Mouse (Mus musculus) 3134 (cell line): ENCODE data around the gene Wipf3.

ENCODE experiments used
- DNase-seq: peaks from one replicate; pipeline ENCODE4 v3.0.0-alpha.2; 2011; ENCODE audit warnings: low spot score; ENCODE audit not compliant: insufficient read length; ENCODE audit errors: extremely low read depth

Gene Wipf3

GRCm38 (mm10) chr6:54472846-54473715 lies 43.7 kb downstream of the Wipf3 start:
- no peak for DNase-seq

DNA sequence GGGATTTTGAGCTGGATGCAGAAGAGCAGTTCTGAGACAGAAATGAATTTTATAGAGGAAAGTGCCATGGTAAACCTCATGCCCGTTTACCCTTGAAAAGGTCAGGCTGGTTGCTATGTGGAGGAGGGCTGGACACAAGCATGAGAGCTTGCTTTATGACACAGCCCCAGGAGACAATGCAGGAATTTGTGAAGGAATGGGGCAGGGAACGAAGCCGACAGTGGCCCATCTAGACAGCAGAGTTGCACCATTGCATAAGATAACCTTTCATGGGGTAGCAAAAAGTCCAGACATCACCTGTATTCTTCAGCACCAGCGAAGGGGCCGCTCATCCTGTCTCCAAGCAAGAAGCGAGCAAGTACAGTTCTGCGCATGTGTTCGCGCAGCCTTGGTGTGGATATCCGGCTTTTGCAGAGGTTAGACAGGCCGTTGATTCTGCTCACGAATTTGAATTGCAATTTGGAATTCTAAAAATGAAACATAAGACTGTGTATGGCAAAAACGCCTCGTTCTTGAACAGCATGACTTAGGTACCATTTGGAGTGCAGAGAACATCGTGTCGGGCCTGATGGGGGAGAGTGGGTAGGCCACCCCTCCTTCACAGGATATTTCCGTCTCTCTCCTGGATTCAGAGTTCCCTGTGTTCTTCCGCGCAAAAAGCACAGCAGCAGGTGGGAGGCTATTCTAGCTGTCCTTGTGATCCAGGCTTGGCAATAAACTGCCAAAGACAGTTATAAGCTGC lies 46.7 kb downstream of the Wipf3 start:
- DNase-seq: no peak

- DNase-seq: no peak
These were observed 49.4 kb downstream of the Wipf3 start for GRCm38 (mm10) chr6:54478646-54479324.

GRCm38 (mm10) chr6:54481390-54482112 lies 52.1 kb downstream of the Wipf3 start:
- no peak for DNase-seq

DNA sequence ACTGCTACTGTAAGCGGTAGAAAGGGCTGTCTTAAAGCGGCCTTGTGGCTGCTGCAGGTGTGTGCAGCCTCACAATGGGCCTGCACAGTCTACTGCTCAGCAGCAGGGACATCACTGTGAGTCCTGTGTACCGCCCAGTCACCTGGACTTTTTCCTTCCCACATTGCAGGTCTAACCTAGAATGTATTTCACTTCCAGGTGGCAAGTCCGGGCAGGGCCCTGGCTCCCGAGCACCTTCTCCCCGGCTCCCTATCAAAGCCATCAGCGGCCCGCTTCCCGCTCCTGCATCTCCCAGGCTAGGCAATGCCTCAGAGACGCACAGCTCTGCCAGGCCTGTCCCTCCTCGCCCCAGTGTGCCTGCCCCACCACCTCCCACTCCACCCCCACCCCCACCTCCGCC lies 55.6 kb downstream of the Wipf3 start:
- DNase-seq: no peak

- no peak for DNase-seq
These were observed 56.1 kb downstream of the Wipf3 start for GRCm38 (mm10) chr6:54485435-54485901.

- DNase-seq: no peak
These were observed 56.7 kb downstream of the Wipf3 start for GRCm38 (mm10) chr6:54485973-54486569.

DNA sequence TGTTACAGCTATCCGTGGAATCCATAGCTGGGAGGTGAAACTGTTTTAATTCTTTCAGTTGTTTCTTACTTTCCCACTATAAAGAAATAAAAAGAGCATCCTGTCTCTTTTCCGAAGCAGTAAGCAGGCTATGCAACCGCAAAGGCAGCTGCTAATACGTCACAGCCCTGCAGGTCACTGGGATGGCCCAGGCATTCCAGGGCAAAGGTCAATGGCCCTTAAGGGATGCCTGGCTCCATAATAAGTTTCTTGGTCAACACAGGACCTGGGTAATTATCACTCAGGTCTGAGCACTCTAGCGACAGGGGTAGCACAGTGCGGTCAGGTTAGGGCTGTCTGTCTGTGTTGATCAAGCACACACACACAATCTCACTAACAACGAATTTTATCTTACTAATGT lies 61.7 kb downstream of the Wipf3 start:
- DNase-seq: no peak

DNA sequence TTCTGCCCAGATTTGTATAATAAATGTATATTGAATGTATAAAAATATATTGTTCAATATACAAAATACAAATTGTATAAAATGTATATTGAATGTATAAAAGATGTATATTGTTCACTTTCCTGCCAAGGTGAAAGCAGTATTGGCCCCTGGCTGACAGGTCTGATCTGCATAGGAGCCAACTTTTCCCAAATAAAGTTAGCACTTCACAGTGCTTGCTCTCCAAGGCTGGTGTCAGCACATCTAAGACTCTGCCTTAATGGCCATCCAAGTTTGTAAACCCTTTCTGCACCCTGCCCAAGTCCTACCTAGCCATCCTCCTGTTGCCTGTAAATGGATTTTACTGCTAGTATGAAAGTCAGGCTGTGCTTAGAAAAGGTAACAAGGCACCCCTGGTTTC lies 64.7 kb downstream of the Wipf3 start:
- no peak for DNase-seq

DNA sequence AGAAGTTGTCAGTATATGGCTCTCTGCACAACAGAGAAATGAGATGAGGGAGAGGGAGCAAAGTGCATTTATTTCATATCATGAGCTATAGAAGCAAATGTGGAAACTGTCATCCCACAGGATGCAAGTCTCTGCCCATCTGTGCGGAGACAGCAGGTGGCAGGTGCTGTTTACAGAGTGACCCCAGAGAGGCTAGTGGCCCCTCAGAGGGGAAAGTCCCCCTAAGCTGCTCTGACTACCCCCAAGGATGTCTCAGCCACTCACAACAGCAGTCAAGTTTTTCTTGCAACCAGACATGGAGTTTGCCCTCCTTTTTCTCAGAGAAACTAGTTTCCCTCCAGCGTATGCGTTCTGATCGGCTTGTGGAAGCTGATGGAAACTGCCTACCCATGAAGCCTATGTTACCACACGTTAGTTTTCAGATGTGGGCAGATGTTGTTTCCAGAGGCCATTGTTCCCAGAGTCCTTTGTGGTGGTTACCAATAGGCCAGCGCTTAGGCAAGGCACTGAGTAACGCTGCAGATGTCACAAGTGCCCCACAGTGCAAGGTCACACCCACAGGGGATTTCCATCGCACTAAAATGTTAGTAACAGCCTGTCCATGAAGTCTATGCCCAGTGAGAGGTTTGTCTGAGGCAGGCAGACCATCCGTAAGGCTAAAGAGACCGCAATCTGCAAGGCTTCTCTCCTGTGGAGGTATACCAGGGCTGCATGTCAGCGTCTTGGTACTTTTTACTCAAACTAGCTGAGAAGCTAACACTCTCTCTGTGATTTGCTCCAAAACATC lies 65.4 kb downstream of the Wipf3 start:
- DNase-seq: no peak

GRCm38 (mm10) chr6:54496214-54496613 lies 66.8 kb downstream of the Wipf3 start:
- DNase-seq: no peak

GRCm38 (mm10) chr6:54502661-54503115 lies 73.3 kb downstream of the Wipf3 start:
- DNase-seq: no peak

DNA sequence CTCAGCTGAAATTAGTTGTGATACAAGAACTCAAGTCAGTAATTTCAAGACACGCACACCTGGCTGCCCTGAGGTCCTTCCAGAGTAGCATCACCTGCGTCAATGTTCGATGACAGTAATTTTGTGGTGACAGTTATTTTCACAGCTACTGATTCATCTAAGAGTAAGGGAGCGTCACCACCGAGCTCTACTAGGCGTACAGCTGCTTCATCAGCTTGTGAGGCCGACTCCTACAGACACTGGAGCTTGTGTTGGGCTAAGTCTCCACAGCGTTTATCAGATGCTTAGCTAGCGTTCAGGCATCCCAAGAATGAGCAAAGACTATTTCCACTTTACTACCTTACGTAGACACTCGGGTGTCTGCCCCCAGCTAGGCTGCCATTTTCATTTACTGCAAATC lies 76.9 kb downstream of the Wipf3 start:
- no peak for DNase-seq

- no peak for DNase-seq
These were observed 77.6 kb downstream of the Wipf3 start for GRCm38 (mm10) chr6:54507002-54507401.

DNA sequence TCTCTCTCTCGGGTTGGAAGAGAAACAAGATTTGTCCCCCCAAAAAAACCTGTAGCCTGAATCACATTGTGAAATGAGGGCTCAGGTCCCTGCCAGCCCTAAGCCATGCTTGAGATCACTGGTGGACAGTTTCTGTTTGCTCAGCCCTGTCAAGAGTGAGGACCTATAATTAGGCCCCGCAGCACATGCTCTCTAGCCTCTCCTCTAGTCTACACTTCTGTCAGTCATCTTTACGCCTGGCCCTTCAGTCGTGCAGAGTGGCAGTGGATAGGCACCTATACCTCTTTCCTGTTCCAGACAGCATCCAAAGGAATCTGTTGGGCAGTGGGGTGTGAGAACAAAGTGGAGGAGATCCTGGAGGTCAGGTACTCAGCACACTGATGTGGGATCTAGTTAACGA lies 78.4 kb downstream of the Wipf3 start:
- DNase-seq: no peak

DNA sequence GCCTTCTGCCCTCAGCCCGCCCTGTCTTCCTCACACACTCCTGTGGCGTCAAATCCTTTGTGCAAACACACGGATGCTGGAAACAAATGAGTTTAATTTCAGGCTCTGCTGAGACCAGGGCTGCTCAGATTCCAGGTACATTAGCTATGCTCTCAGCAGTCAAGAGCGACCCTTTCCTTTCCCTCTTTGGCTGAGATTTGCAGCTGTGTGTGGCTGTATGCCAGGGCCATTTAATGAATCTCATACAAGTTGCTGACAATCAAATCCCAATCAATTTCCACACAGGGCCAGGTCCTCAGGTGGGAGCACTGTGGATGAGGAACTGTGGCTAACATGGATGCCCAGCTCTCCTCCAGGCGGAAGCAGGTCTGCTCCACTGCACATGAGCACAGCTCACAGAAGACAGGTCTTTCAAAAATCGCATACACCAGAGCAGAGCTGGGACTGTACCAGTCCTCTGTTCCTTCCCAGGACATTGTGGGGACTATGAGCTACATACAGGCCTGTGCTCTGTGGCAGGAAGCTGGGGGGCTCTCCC lies 78.9 kb downstream of the Wipf3 start:
- no peak for DNase-seq

- DNase-seq: no peak
These were observed 79.9 kb downstream of the Wipf3 start for GRCm38 (mm10) chr6:54509264-54509663.

DNA sequence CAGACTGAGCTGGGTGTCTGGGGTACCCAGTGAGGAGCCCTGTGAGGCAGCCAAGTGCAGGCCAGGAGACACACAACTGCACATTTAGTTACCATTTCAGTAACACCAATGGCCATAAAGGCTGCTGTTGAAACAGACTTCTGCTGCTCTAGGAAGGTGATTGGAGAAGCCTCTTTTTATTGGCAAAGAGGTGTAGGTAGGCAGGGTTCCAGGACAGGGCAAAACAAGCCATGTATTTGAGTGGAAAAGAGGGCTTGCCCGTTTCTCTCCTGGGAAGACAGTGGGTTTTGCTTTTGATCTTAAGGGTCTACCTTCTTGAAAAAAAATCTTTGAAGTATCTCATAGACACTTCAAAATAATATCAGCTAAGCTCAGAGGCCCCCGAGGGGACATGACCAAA lies 82.9 kb downstream of the Wipf3 start:
- DNase-seq: no peak

- DNase-seq: no peak
These were observed 87.2 kb downstream of the Wipf3 start for GRCm38 (mm10) chr6:54516512-54517134.
